Mouse (Mus musculus): ENCODE results near the gene Tmem217.

GRCm38 (mm10) chr17:29485336-29486233, 66.6 kb downstream of the Tmem217 start:
- TF ChIP-seq EP300 (IDR thresholded peaks at IDR 0.05; ENCODE audit: low read depth) (no peak), CTCF (IDR thresholded peaks at IDR 0.05; ENCODE audit: low read depth) (no peak)

Data from heart, postnatal 0 days (tissue).